Mouse (Mus musculus) gastrocnemius, postnatal 14 days (tissue): ENCODE results near the gene Exoc7. TPM values are rescaled to one million over a fixed set of nuclear protein-coding genes. Genes with fewer than 3 reads are reported as not detected.
"Not testable (repeated sequence)": the region's sequence is repeated elsewhere in the genome, so short reads cannot be mapped to it uniquely, and the experiment has no call there.

Source experiments
- DNase-seq: peaks from one replicate; pipeline ENCODE4 v3.0.0; 2021; ENCODE audit warnings: mixed read lengths
- intact Hi-C: fragments of 180-260 bp; cut with DNase I; formaldehyde crosslinking; loops from one replicate; pipeline ENCODE4 v1.15.1; 2025; ENCODE audit warnings: low total_unique reads
- total RNA-seq, 2 experiments: library from RNA; stranded (reverse); gene quantifications; 2 replicates each; pipeline ENCODE4 v1.2.3; 2021

Exoc7 gene
- total RNA-seq, 2 experiments from 2014 or later: 61.9 to 62.3 TPM

- intact Hi-C loops: no loop called here
- DNase-seq: no peak
Measured at GRCm38 (mm10) chr11:116283982-116284381, 23.1 kb downstream of the Exoc7 start.

GRCm38 (mm10) chr11:116282912-116283521 is 24.0 kb downstream of the Exoc7 start:
- intact Hi-C loops: no loop called here
- DNase-seq: no peak

GRCm38 (mm10) chr11:116282089-116282488 is 24.9 kb downstream of the Exoc7 start:
- no peak for DNase-seq
- intact Hi-C loops: no loop called here

- intact Hi-C loops: no loop called here
- DNase-seq: no peak
Measured at GRCm38 (mm10) chr11:116281671-116282070, 25.4 kb downstream of the Exoc7 start.

GRCm38 (mm10) chr11:116280751-116281663 is 26.0 kb downstream of the Exoc7 start, which contains the start of gene Galr2:
Gene Galr2, plus strand, starts transcription at chr11:116280939.
- intact Hi-C loops: no loop called here
- DNase-seq: no peak

- DNase-seq, intact Hi-C loops: not testable (repeated sequence)
Measured at GRCm38 (mm10) chr11:116277184-116277583, 29.8 kb downstream of the Exoc7 start.

- intact Hi-C loops: no loop called here
- DNase-seq: peak; percentile 94
Measured at GRCm38 (mm10) chr11:116274045-116274666, 32.9 kb downstream of the Exoc7 start, which contains the start of gene Srp68. Gene Srp68, minus strand, starts transcription at chr11:116274217.

- intact Hi-C loops: no loop called here
- DNase-seq: no peak
Measured at GRCm38 (mm10) chr11:116273469-116274044, 33.5 kb downstream of the Exoc7 start.

GRCm38 (mm10) chr11:116272589-116273468 is 34.2 kb downstream of the Exoc7 start:
- DNase-seq: no peak
- intact Hi-C loops: no loop called here

GRCm38 (mm10) chr11:116269560-116269959 is 37.5 kb downstream of the Exoc7 start:
- DNase-seq: no peak
- intact Hi-C loops: no loop called here

- DNase-seq: no peak
- intact Hi-C loops: no loop called here
Measured at GRCm38 (mm10) chr11:116268313-116268712, 38.7 kb downstream of the Exoc7 start.

GRCm38 (mm10) chr11:116267637-116268036 is 39.4 kb downstream of the Exoc7 start:
- no peak for DNase-seq
- intact Hi-C loops: no loop called here

- DNase-seq: no peak
- intact Hi-C loops: no loop called here
Measured at GRCm38 (mm10) chr11:116265850-116266249, 41.2 kb downstream of the Exoc7 start.

- intact Hi-C loops: no loop called here
- DNase-seq: peak; percentile 41
Measured at GRCm38 (mm10) chr11:116265352-116265751, 41.7 kb downstream of the Exoc7 start.

- intact Hi-C loops: no loop called here
- no peak for DNase-seq
Measured at GRCm38 (mm10) chr11:116260259-116260658, 46.8 kb downstream of the Exoc7 start.

- no peak for DNase-seq
- intact Hi-C loops: no loop called here
Measured at GRCm38 (mm10) chr11:116259461-116259860, 47.6 kb downstream of the Exoc7 start.

GRCm38 (mm10) chr11:116255982-116256675 is 50.9 kb downstream of the Exoc7 start:
- no peak for DNase-seq
- intact Hi-C loops: no loop called here
